Mouse (Mus musculus): ENCODE results near the gene Cwc27.

Gene Cwc27

GRCm38 (mm10) chr13:104640694-104641454, 176.1 kb downstream of the Cwc27 start:
- DNase-seq, result no peak

GRCm38 (mm10) chr13:104638988-104639387, 178.0 kb downstream of the Cwc27 start:
- DNase-seq, result no peak

- no peak for DNase-seq
Measured at GRCm38 (mm10) chr13:104635965-104636462, 180.9 kb downstream of the Cwc27 start.

GRCm38 (mm10) chr13:104634708-104635107, 182.2 kb downstream of the Cwc27 start:
- DNase-seq, result no peak

- DNase-seq, result no peak
Measured at GRCm38 (mm10) chr13:104632427-104633167, 184.3 kb downstream of the Cwc27 start.

- no peak for DNase-seq
Measured at GRCm38 (mm10) chr13:104631621-104632205, 185.2 kb downstream of the Cwc27 start.

- DNase-seq, result no peak
Measured at GRCm38 (mm10) chr13:104630808-104631207, 186.1 kb downstream of the Cwc27 start.

- DNase-seq, result no peak
Measured at GRCm38 (mm10) chr13:104629621-104630020, 187.3 kb downstream of the Cwc27 start.

GRCm38 (mm10) chr13:104628019-104628418, 188.9 kb downstream of the Cwc27 start:
- no peak for DNase-seq

- peak; percentile 11 for DNase-seq
Measured at GRCm38 (mm10) chr13:104627169-104627909, 189.6 kb downstream of the Cwc27 start.

- DNase-seq, result no peak
Measured at GRCm38 (mm10) chr13:104623130-104623891, 193.6 kb downstream of the Cwc27 start.

- DNase-seq, result no peak
Measured at GRCm38 (mm10) chr13:104622102-104622743, 194.7 kb downstream of the Cwc27 start.

- DNase-seq, result no peak
Measured at GRCm38 (mm10) chr13:104620423-104620822, 196.5 kb downstream of the Cwc27 start.

- DNase-seq, result no peak
Measured at GRCm38 (mm10) chr13:104619503-104620288, 197.2 kb downstream of the Cwc27 start.

GRCm38 (mm10) chr13:104617201-104617600, 199.7 kb downstream of the Cwc27 start:
- no peak for DNase-seq

- DNase-seq, result no peak
Measured at GRCm38 (mm10) chr13:104615999-104616810, 200.7 kb downstream of the Cwc27 start.

GRCm38 (mm10) chr13:104615111-104615510, 201.8 kb downstream of the Cwc27 start:
- DNase-seq, result no peak

- DNase-seq, result no peak
Measured at GRCm38 (mm10) chr13:104611296-104611695, 205.6 kb downstream of the Cwc27 start.

- DNase-seq, result peak; percentile 83
Measured at GRCm38 (mm10) chr13:104610210-104611111, 206.5 kb downstream of the Cwc27 start.
